Mouse (Mus musculus) heart, embryonic 14.5 days (tissue): ENCODE results near the gene Tmprss5. TPM values are rescaled to one million over a fixed set of nuclear protein-coding genes. Genes with fewer than 3 reads are reported as not detected.

Experiments
- ATAC-seq: fragments of 200-750 bp; cut with Nextera tagmentation; 2 replicates; pipeline ENCODE4 v1.8.0; 2017; ENCODE audit warnings: low read depth, moderate TSS enrichment; ENCODE audit not compliant: insufficient number of reproducible peaks, insufficient read depth, low FRiP score
- H3K27ac ChIP-seq, 2 experiments: fragments of 200-500 bp in 1 of 2; fragments of 300-500 bp in 1 of 2; sonication (generic) in 1 of 2; replicated peaks in 1 of 2; 2 replicates each; pipeline ENCODE4 v1.5.1; 2012 to 2014; ENCODE audit warnings: low read depth in 2 of 2, low read length in 2 of 2, control low read depth in 1 of 2, mild to moderate bottlenecking in 1 of 2, mixed read lengths in 1 of 2; ENCODE audit not compliant: control insufficient read depth in 1 of 2, insufficient read depth in 1 of 2
- H3K27me3 ChIP-seq: fragments of 300-500 bp; sonication (generic); 2 replicates; pipeline ENCODE4 v1.6.1; 2014; ENCODE audit warnings: mild to moderate bottlenecking, low read length, control low read depth; ENCODE audit not compliant: control insufficient read depth, insufficient read depth
- H3K36me3 ChIP-seq: fragments of 300-500 bp; sonication (generic); 2 replicates; pipeline ENCODE4 v1.6.1; 2014; ENCODE audit warnings: mild to moderate bottlenecking, control low read depth, low read length, mixed read lengths; ENCODE audit not compliant: control insufficient read depth, insufficient read depth
- H3K4me1 ChIP-seq, 2 experiments: fragments of 200-500 bp in 1 of 2; fragments of 300-500 bp in 1 of 2; sonication (generic) in 1 of 2; 2 replicates each; pipeline ENCODE4 v1.6.1; 2012 to 2014; ENCODE audit warnings: low read length in 2 of 2, control low read depth in 1 of 2, mixed read lengths in 1 of 2; ENCODE audit not compliant: control insufficient read depth in 2 of 2, insufficient read depth in 2 of 2
- H3K4me2 ChIP-seq: fragments of 300-500 bp; sonication (generic); 2 replicates; pipeline ENCODE4 v1.6.1; 2014; ENCODE audit warnings: mild to moderate bottlenecking, low read length
- H3K4me3 ChIP-seq, 2 experiments: fragments of 200-500 bp in 1 of 2; fragments of 300-500 bp in 1 of 2; sonication (generic) in 1 of 2; 2 replicates each; pipeline ENCODE4 v1.5.1; 2012 to 2014; ENCODE audit warnings: low read length in 2 of 2, mild to moderate bottlenecking in 2 of 2, control low read depth in 1 of 2, low read depth in 1 of 2, moderate library complexity in 1 of 2; ENCODE audit not compliant: control insufficient read depth in 1 of 2, insufficient read depth in 1 of 2
- H3K9ac ChIP-seq: fragments of 300-500 bp; sonication (generic); 2 replicates; pipeline ENCODE4 v1.6.1; 2014; ENCODE audit warnings: mild to moderate bottlenecking, low read length
- H3K9me3 ChIP-seq: fragments of 300-500 bp; sonication (generic); 2 replicates; pipeline ENCODE4 v1.6.1; 2016; ENCODE audit warnings: low read length, control low read depth; ENCODE audit not compliant: control insufficient read depth
- WGBS: fragments of 180-500 bp; shearing (Covaris S2); extraction: QIAGEN DNeasy Blood & Tissue Kit; methylation state at CpG from one replicate; pipeline ENCODE4 v1.1.7; 2014; 5-methylcytosine and 5-hydroxymethylcytosine counted together
- polyA plus RNA-seq: library from polyadenylated mRNA; unstranded; fragments of >200 nt; fragmentation: Nextera tagmentation; extraction: Ambion mirVana; gene quantifications from 2 replicates; pipeline ENCODE4 v1.2.1, GENCODE M21; 2014

The Tmprss5 gene
- polyA plus RNA-seq, 1 experiment from 2014 or later: not detected

GRCm38 (mm10) chr9:49118271-49118825 lies 37.3 kb downstream of the Tmprss5 start:
- H3K27ac ChIP-seq: no peak overlapping the region
- no peak overlapping the region for H3K4me3 ChIP-seq
- H3K36me3 ChIP-seq: no peaks in the 10 kb centered on the region
- no peaks in the 10 kb centered on the region for H3K4me1 ChIP-seq
- ATAC-seq: no peak
- no peak overlapping the region for H3K4me2 ChIP-seq
- H3K9ac ChIP-seq: no peak overlapping the region
- H3K9me3 ChIP-seq: no peaks in the 10 kb centered on the region
- H3K27me3 ChIP-seq: no peaks in the 10 kb centered on the region
- 42% methylated on average over 3 of the region's 3 CpGs for WGBS

- no peak overlapping the region for H3K4me3 ChIP-seq
- no peak overlapping the region for H3K9ac ChIP-seq
- no peaks in the 10 kb centered on the region for H3K9me3 ChIP-seq
- H3K4me1 ChIP-seq: no peaks in the 10 kb centered on the region
- no peaks in the 10 kb centered on the region for H3K27me3 ChIP-seq
- WGBS: 72% methylated on average over 4 of the region's 4 CpGs
- no peak for ATAC-seq
- H3K4me2 ChIP-seq: no peak overlapping the region
- no peak overlapping the region for H3K27ac ChIP-seq
- H3K36me3 ChIP-seq: no peaks in the 10 kb centered on the region
These were observed 38.7 kb downstream of the Tmprss5 start for GRCm38 (mm10) chr9:49119759-49120158.

GRCm38 (mm10) chr9:49125706-49126105 lies 44.6 kb downstream of the Tmprss5 start:
- H3K4me3 ChIP-seq: no peak overlapping the region
- H3K27me3 ChIP-seq: no peaks in the 10 kb centered on the region
- no peak overlapping the region for H3K9ac ChIP-seq
- no peaks in the 10 kb centered on the region for H3K4me1 ChIP-seq
- no peaks in the 10 kb centered on the region for H3K9me3 ChIP-seq
- no peak for ATAC-seq
- no peak overlapping the region for H3K27ac ChIP-seq
- 67% methylated on average over 7 of the region's 7 CpGs for WGBS
- no peaks in the 10 kb centered on the region for H3K36me3 ChIP-seq
- no peak overlapping the region for H3K4me2 ChIP-seq

DNA sequence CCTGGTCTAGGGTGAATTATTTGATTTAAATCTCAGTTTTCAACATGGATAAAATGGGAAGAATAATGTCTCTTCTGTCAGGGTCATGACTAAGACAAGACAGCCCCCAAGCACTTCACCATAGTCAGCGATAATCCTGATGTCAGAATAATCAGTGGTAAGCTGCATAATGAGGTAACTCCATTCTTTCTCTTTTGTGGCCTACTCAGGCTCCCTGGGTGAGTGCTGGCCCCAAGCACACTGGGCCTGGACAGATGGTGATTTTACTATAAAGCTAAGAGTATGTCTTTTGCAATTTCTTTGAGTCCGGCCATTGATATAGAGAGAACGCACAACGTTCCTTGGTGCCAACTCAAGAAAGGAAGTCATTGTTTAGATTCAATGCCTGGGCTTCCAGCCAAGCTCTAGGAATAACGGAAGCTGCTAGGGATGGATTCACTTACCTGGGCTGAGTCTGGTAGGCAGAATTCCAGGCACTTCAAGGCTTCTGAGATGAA lies 49.5 kb downstream of the Tmprss5 start:
- no peaks in the 10 kb centered on the region for H3K36me3 ChIP-seq
- no peak overlapping the region for H3K4me3 ChIP-seq
- ATAC-seq: no peak
- no peaks in the 10 kb centered on the region for H3K4me1 ChIP-seq
- WGBS: 68% methylated on average over 5 of the region's 5 CpGs
- H3K9me3 ChIP-seq: no peaks in the 10 kb centered on the region
- H3K27me3 ChIP-seq: no peaks in the 10 kb centered on the region
- no peak overlapping the region for H3K9ac ChIP-seq
- H3K27ac ChIP-seq: no peak overlapping the region
- no peak overlapping the region for H3K4me2 ChIP-seq

DNA sequence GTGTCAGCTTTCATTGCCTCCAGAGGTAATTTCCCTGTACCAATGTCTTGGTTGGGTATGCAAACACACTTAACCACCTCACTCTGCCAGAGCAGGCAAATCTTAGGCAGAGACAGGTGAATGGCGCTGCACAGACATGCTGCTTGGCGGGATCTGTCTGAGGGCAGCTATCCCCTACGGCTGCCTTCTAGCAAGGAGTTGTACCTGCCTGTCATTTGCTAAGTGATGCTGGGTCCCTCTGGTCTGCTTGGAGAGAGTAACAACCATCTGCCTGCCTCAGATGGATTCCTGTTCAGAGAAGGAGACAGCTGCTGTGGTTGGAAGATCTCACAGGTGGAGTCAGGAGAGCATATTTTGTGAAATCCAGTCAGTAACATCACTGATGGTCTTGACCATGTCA lies 62.8 kb downstream of the Tmprss5 start:
- Histone ChIP-seq H3K4me3 (no peak overlapping the region), H3K36me3 (no peaks in the 10 kb centered on the region), H3K4me2 (no peak overlapping the region), H3K27me3 (no peaks in the 10 kb centered on the region), H3K9me3 (no peaks in the 10 kb centered on the region), H3K9ac (no peak overlapping the region), H3K4me1 (no peaks in the 10 kb centered on the region), H3K27ac (no peak overlapping the region)
- WGBS: 77% methylated on average over 3 of the region's 3 CpGs
- ATAC-seq: no peak

DNA sequence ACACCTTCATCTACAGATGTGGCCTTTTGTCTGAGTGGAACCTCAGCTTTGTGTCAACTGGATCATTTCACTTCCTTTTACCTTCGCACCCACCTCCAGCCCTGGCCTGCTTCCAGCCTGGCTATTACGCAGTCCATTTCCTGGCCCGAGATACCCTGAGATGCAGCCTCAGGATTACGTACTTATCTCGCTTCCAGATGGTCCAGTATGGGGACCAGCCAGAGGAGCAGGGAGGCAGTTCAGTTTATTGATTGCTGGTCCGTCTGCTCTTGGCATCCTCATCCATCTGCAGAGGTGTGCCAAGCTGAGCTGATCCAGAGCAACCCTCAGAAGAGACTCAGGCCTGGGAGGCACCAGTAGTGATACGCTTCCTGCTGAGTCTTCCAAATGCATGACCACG lies 64.7 kb downstream of the Tmprss5 start:
- Histone ChIP-seq H3K4me2 (no peak overlapping the region), H3K9ac (no peak overlapping the region), H3K27me3 (no peaks in the 10 kb centered on the region), H3K4me3 (no peak overlapping the region), H3K27ac (no peak overlapping the region), H3K36me3 (no peaks in the 10 kb centered on the region), H3K4me1 (no peaks in the 10 kb centered on the region), H3K9me3 (no peaks in the 10 kb centered on the region)
- 66% methylated on average over 8 of the region's 8 CpGs for WGBS
- no peak for ATAC-seq

DNA sequence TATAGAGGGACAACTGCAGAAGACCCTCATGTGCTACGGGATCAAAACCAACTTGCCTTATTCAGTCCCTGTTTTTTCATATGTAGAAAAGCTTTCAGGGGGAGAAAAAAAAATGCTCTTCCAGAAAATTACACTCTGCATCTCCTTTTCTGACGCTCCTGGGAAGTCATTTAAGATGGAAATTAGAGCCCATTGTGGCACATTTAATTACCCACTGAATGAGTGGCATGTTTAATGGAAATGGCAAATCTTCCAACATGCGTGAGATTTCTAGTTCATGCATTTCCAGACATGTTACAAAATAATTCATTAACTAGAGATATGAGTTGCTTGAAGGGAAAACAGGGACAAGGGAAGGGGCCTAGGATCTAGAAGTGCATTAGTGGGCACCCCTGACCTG lies 66.0 kb downstream of the Tmprss5 start:
- Histone ChIP-seq H3K4me1 (no peaks in the 10 kb centered on the region), H3K27me3 (no peaks in the 10 kb centered on the region), H3K9ac (no peak overlapping the region), H3K4me2 (no peak overlapping the region), H3K36me3 (no peaks in the 10 kb centered on the region), H3K4me3 (no peak overlapping the region), H3K9me3 (no peaks in the 10 kb centered on the region), H3K27ac (no peak overlapping the region)
- no peak for ATAC-seq
- WGBS: 75% methylated on average over 3 of the region's 3 CpGs
